21 mouse cellular contexts compared by ENCODE assay signal in the genomic region with DNA sequence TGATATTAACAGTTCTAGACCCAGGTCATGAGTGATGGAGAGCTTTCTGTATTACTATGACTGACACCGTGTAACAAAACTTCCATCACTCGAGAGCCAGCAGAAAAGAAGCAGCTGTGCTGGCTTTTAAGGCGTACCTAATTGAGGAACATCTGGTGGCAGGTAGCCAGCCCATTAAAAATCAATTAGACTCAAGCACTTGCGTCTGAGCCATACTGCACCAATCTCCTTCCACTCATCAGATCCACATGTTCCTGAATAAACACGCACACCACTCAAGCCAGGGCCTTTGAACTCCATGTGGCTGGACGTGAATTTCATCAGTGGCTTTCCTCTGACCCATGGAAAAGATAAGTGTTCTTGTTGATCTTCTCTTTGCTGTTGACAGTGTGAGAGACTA.
DNase-seq lines count a peak whose midpoint lies in the region; ATAC-seq and TF ChIP-seq lines count a peak whose summit lies in the region.
"Had no signal": no experiment of that assay in that cellular context is flagged by ENCODE, and none has a peak within 500 bp of the region (broad histone marks: within the 10 kb centered on the region; RNA-seq: fewer than 3 reads in every experiment).

No protein-coding gene starts in this region.

- DNase-seq in hindbrain, embryonic 10.5 days (ENCODE audit: low spot score) = peak; percentile 14
- no peak for DNase-seq in hindbrain, embryonic 14.5 days (ENCODE audit: low spot score)
- DNase-seq in embryonic facial prominence, embryonic 10.5 days (ENCODE audit: low spot score) = peak; percentile 72
- peak; percentile 18 for DNase-seq in limb, embryonic 14.5 days (ENCODE audit: low spot score)
- DNase-seq in mesoderm, embryonic 11.5 days (ENCODE audit: low read depth, low spot score) = peak; percentile 57
- no peak for DNase-seq in cerebellum, adult 9-11 months
- no peak for DNase-seq in layer of hippocampus, adult 9-10 months (ENCODE audit: low spot score)
- DNase-seq: cerebellum, postnatal 25 days; heart, postnatal 14 days; kidney, adult 2 months; layer of hippocampus, postnatal 36 days; left cerebral cortex, postnatal 4 days had no signal

- no peak overlapping the region for H3K9ac ChIP-seq in hindbrain, embryonic 14.5 days
- H3K9ac ChIP-seq in limb, embryonic 14.5 days (ENCODE audit: low read depth, low read length, severe bottlenecking) = no peak overlapping the region
- no peak overlapping the region for H3K9ac ChIP-seq in kidney, embryonic 15.5 days
- H3K9ac ChIP-seq: embryonic facial prominence, embryonic 15.5 days; forebrain, embryonic 12.5 days; liver, embryonic 15.5 days; neural tube, embryonic 12.5 days had no signal

- no peaks in the 10 kb centered on the region for H3K27me3 ChIP-seq in hindbrain, embryonic 10.5 days (ENCODE audit: insufficient read depth, poor library complexity, severe bottlenecking)
- no peaks in the 10 kb centered on the region for H3K27me3 ChIP-seq in hindbrain, embryonic 14.5 days (ENCODE audit: control insufficient read depth, insufficient read depth, low read length)
- H3K27me3 ChIP-seq in embryonic facial prominence, embryonic 10.5 days (replicated peaks; ENCODE audit: low read depth, poor library complexity, severe bottlenecking) = no peaks in the 10 kb centered on the region
- H3K27me3 ChIP-seq in limb, embryonic 14.5 days (ENCODE audit: control insufficient read depth, insufficient read depth, low read length) = no peaks in the 10 kb centered on the region
- no peaks in the 10 kb centered on the region for H3K27me3 ChIP-seq in kidney, embryonic 15.5 days
- H3K27me3 ChIP-seq: embryonic facial prominence, embryonic 15.5 days; forebrain, embryonic 12.5 days; liver, embryonic 15.5 days; neural tube, embryonic 12.5 days had no signal

- H3K4me3 ChIP-seq in hindbrain, embryonic 10.5 days = no peak overlapping the region
- no peak overlapping the region for H3K4me3 ChIP-seq in hindbrain, embryonic 14.5 days (replicated peaks; ENCODE audit: low read length)
- H3K4me3 ChIP-seq in embryonic facial prominence, embryonic 10.5 days = no peak overlapping the region
- no peak overlapping the region for H3K4me3 ChIP-seq in limb, embryonic 14.5 days (replicated peaks; ENCODE audit: low read length)
- no peak overlapping the region for H3K4me3 ChIP-seq in kidney, embryonic 15.5 days (replicated peaks)
- H3K4me3 ChIP-seq: embryonic facial prominence, embryonic 15.5 days; forebrain, embryonic 12.5 days; liver, embryonic 15.5 days; neural tube, embryonic 12.5 days had no signal

- no peak overlapping the region for H3K27ac ChIP-seq in hindbrain, embryonic 10.5 days
- no peak overlapping the region for H3K27ac ChIP-seq in hindbrain, embryonic 14.5 days
- no peak overlapping the region for H3K27ac ChIP-seq in embryonic facial prominence, embryonic 10.5 days (replicated peaks)
- no peak overlapping the region for H3K27ac ChIP-seq in limb, embryonic 14.5 days (replicated peaks; ENCODE audit: low read depth, low read length)
- H3K27ac ChIP-seq in kidney, embryonic 15.5 days = no peak overlapping the region
- H3K27ac ChIP-seq: embryonic facial prominence, embryonic 15.5 days; forebrain, embryonic 12.5 days; liver, embryonic 15.5 days; neural tube, embryonic 12.5 days; stomach, postnatal 0 days had no signal

- TF ChIP-seq POLR2A in limb, embryonic 14.5 days (IDR thresholded peaks at IDR 0.05; ENCODE audit: borderline replicate concordance, extremely low read depth, insufficient read depth, insufficient read length) = no peak

- H3K4me2 ChIP-seq in hindbrain, embryonic 14.5 days (replicated peaks) = no peak overlapping the region
- H3K4me2 ChIP-seq in limb, embryonic 14.5 days (replicated peaks; ENCODE audit: low read depth, low read length, severe bottlenecking) = no peak overlapping the region
- H3K4me2 ChIP-seq in kidney, embryonic 15.5 days = no peak overlapping the region
- H3K4me2 ChIP-seq: embryonic facial prominence, embryonic 15.5 days; forebrain, embryonic 12.5 days; heart, embryonic 11.5 days; liver, embryonic 15.5 days; neural tube, embryonic 12.5 days had no signal

- H3K4me1 ChIP-seq in hindbrain, embryonic 10.5 days (replicated peaks) = no peaks in the 10 kb centered on the region
- no peaks in the 10 kb centered on the region for H3K4me1 ChIP-seq in hindbrain, embryonic 14.5 days (replicated peaks; ENCODE audit: control insufficient read depth, insufficient read depth, low read length)
- H3K4me1 ChIP-seq in embryonic facial prominence, embryonic 10.5 days = peaks cover 24% of the 10 kb centered on the region
- no peaks in the 10 kb centered on the region for H3K4me1 ChIP-seq in limb, embryonic 14.5 days (ENCODE audit: control insufficient read depth, insufficient read depth, low read length)
- H3K4me1 ChIP-seq in kidney, embryonic 15.5 days = no peaks in the 10 kb centered on the region
- H3K4me1 ChIP-seq: embryonic facial prominence, embryonic 15.5 days; liver, embryonic 15.5 days; neural tube, embryonic 12.5 days had no signal

- no peaks in the 10 kb centered on the region for H3K36me3 ChIP-seq in hindbrain, embryonic 10.5 days
- no peaks in the 10 kb centered on the region for H3K36me3 ChIP-seq in hindbrain, embryonic 14.5 days (replicated peaks; ENCODE audit: control insufficient read depth, insufficient read depth)
- no peaks in the 10 kb centered on the region for H3K36me3 ChIP-seq in embryonic facial prominence, embryonic 10.5 days (replicated peaks)
- no peaks in the 10 kb centered on the region for H3K36me3 ChIP-seq in limb, embryonic 14.5 days (ENCODE audit: control insufficient read depth, insufficient read depth, low read length)
- no peaks in the 10 kb centered on the region for H3K36me3 ChIP-seq in kidney, embryonic 15.5 days
- H3K36me3 ChIP-seq: embryonic facial prominence, embryonic 15.5 days; forebrain, embryonic 12.5 days; G1E; liver, embryonic 15.5 days; neural tube, embryonic 12.5 days had no signal

- H3K9me3 ChIP-seq in hindbrain, embryonic 10.5 days = no peaks in the 10 kb centered on the region
- no peaks in the 10 kb centered on the region for H3K9me3 ChIP-seq in hindbrain, embryonic 14.5 days (ENCODE audit: control insufficient read depth, low read length)
- no peaks in the 10 kb centered on the region for H3K9me3 ChIP-seq in embryonic facial prominence, embryonic 10.5 days
- no peaks in the 10 kb centered on the region for H3K9me3 ChIP-seq in limb, embryonic 14.5 days (ENCODE audit: control insufficient read depth, low read length)
- H3K9me3 ChIP-seq in kidney, embryonic 15.5 days (replicated peaks) = no peaks in the 10 kb centered on the region
- H3K9me3 ChIP-seq: embryonic facial prominence, embryonic 15.5 days; forebrain, embryonic 12.5 days; G1E; liver, embryonic 15.5 days; neural tube, embryonic 12.5 days had no signal

- no peak for ATAC-seq in hindbrain, embryonic 14.5 days (ENCODE audit: low FRiP score)
- no peak for ATAC-seq in limb, embryonic 14.5 days (ENCODE audit: low FRiP score, low read depth)
- no peak for ATAC-seq in kidney, embryonic 15.5 days (replicated peaks; ENCODE audit: low FRiP score)
- ATAC-seq: CD4-positive, CD25-positive, alpha-beta regulatory T cell, adult 4 months had no signal

- WGBS in hindbrain, embryonic 10.5 days = 60% methylated on average over 6 of the region's 6 CpGs
- WGBS in hindbrain, embryonic 14.5 days = 52% methylated on average over 6 of the region's 6 CpGs
- 32% methylated on average over 6 of the region's 6 CpGs for WGBS in embryonic facial prominence, embryonic 10.5 days
- WGBS in limb, embryonic 14.5 days = 25% methylated on average over 6 of the region's 6 CpGs
- 48% methylated on average over 6 of the region's 6 CpGs for WGBS in kidney, embryonic 15.5 days

Comparison
In these comparisons a context has a peak if more than half of its experiments do, and no peak if none do; other contexts are left out.
1. DNase-seq: peak in hindbrain, embryonic 10.5 days (single experiment), embryonic facial prominence, embryonic 10.5 days (single experiment), limb, embryonic 14.5 days (single experiment) and mesoderm, embryonic 11.5 days (single experiment); none in hindbrain, embryonic 14.5 days (single experiment), cerebellum, adult 9-11 months (single experiment) and layer of hippocampus, adult 9-10 months (single experiment).